Mouse (Mus musculus): Measurements from ENCODE around the gene Cep83.

The Cep83 gene

GRCm38 (mm10) chr10:94779319-94779718 is 90.9 kb downstream of the Cep83 start:
- no peak for DNase-seq (ENCODE audit: low spot score)

- no peak for DNase-seq (ENCODE audit: low spot score)
These were observed 92.3 kb downstream of the Cep83 start for GRCm38 (mm10) chr10:94780618-94781262.

GRCm38 (mm10) chr10:94789205-94789604 is 100.8 kb downstream of the Cep83 start:
- no peak for DNase-seq (ENCODE audit: low spot score)

GRCm38 (mm10) chr10:94793914-94794313 is 105.5 kb downstream of the Cep83 start:
- DNase-seq (ENCODE audit: low spot score): no peak

- no peak for DNase-seq (ENCODE audit: low spot score)
These were observed 106.3 kb downstream of the Cep83 start for GRCm38 (mm10) chr10:94794666-94795244.

- DNase-seq (ENCODE audit: low spot score): no peak
These were observed 109.7 kb downstream of the Cep83 start for GRCm38 (mm10) chr10:94798128-94798527.

GRCm38 (mm10) chr10:94799485-94800239 is 111.2 kb downstream of the Cep83 start:
- DNase-seq (ENCODE audit: low spot score): no peak

- no peak for DNase-seq (ENCODE audit: low spot score)
These were observed 112.4 kb downstream of the Cep83 start for GRCm38 (mm10) chr10:94800677-94801354.

- DNase-seq (ENCODE audit: low spot score): no peak
These were observed 115.8 kb downstream of the Cep83 start for GRCm38 (mm10) chr10:94804029-94804908.

GRCm38 (mm10) chr10:94804909-94805220 is 116.4 kb downstream of the Cep83 start:
- no peak for DNase-seq (ENCODE audit: low spot score)

- DNase-seq (ENCODE audit: low spot score): no peak
These were observed 118.9 kb downstream of the Cep83 start for GRCm38 (mm10) chr10:94807323-94807722.

- no peak for DNase-seq (ENCODE audit: low spot score)
These were observed 119.8 kb downstream of the Cep83 start for GRCm38 (mm10) chr10:94808275-94808674.

- no peak for DNase-seq (ENCODE audit: low spot score)
These were observed 121.6 kb downstream of the Cep83 start for GRCm38 (mm10) chr10:94809946-94810472.

GRCm38 (mm10) chr10:94811907-94812851 is 123.7 kb downstream of the Cep83 start:
- no peak for DNase-seq (ENCODE audit: low spot score)

GRCm38 (mm10) chr10:94818127-94818526 is 129.7 kb downstream of the Cep83 start:
- no peak for DNase-seq (ENCODE audit: low spot score)

GRCm38 (mm10) chr10:94818781-94819665 is 130.6 kb downstream of the Cep83 start:
- DNase-seq (ENCODE audit: low spot score): no peak

- no peak for DNase-seq (ENCODE audit: low spot score)
These were observed 135.7 kb downstream of the Cep83 start for GRCm38 (mm10) chr10:94823971-94824760.

- DNase-seq (ENCODE audit: low spot score): no peak
These were observed 137.5 kb downstream of the Cep83 start for GRCm38 (mm10) chr10:94825951-94826350.

GRCm38 (mm10) chr10:94826436-94826835 is 138.0 kb downstream of the Cep83 start:
- no peak for DNase-seq (ENCODE audit: low spot score)
